Mouse (Mus musculus): ENCODE results near the gene Olfr1338.
A peak's percentile ranks its signal among the peaks of the same experiment; 100 is the strongest.
"Not testable (repeated sequence)": the region's sequence is repeated elsewhere in the genome, so short reads cannot be mapped to it uniquely, and the experiment has no call there.

Gene Olfr1338

GRCm38 (mm10) chr4:118758637-118759036 is at the start of gene Olfr1338:
TSS of gene Olfr1338 (minus strand) at chr4:118758737.
- DNase-seq (ENCODE audit: low read depth), result no peak

GRCm38 (mm10) chr4:118792796-118793195 is 34.3 kb upstream of the Olfr1338 start:
- DNase-seq (ENCODE audit: low read depth), result not testable (repeated sequence)

- no peak for DNase-seq (ENCODE audit: low read depth)
Observed at GRCm38 (mm10) chr4:118782486-118782885, 23.9 kb upstream of the Olfr1338 start, which contains the start of gene Olfr1337. TSS of gene Olfr1337 (minus strand) at chr4:118782586.

GRCm38 (mm10) chr4:118741881-118742280 is 16.7 kb downstream of the Olfr1338 start:
- DNase-seq (ENCODE audit: low read depth), result no peak

- DNase-seq (ENCODE audit: low read depth), result no peak
Observed at GRCm38 (mm10) chr4:118740988-118741698, 17.4 kb downstream of the Olfr1338 start.

GRCm38 (mm10) chr4:118739574-118739973 is 19.0 kb downstream of the Olfr1338 start:
- DNase-seq (ENCODE audit: low read depth), result no peak

DNA sequence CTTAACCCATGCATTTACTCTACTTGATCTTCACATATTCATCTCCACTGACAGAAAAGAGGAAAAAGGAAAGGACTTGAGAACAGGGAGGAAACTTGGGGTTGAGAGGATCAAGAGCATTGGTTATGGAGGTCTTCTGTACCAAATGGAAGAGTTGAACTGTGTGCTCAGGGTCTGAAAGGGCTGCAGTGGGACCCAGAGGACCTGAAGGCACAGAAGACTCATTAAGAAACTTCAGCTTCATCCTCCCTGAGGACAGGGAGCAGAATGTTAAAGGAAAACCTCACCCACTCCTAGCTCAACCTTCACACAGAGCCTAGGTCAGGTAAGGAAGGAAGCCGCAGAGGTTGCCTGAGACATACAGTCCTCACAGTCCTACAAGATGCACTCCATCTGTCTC is 26.7 kb downstream of the Olfr1338 start, which contains the start of gene Olfr1339:
Gene Olfr1339 (plus strand): TSS at position 301 of the 400 bp plus-strand sequence.
- DNase-seq (ENCODE audit: low read depth), result no peak

DNA sequence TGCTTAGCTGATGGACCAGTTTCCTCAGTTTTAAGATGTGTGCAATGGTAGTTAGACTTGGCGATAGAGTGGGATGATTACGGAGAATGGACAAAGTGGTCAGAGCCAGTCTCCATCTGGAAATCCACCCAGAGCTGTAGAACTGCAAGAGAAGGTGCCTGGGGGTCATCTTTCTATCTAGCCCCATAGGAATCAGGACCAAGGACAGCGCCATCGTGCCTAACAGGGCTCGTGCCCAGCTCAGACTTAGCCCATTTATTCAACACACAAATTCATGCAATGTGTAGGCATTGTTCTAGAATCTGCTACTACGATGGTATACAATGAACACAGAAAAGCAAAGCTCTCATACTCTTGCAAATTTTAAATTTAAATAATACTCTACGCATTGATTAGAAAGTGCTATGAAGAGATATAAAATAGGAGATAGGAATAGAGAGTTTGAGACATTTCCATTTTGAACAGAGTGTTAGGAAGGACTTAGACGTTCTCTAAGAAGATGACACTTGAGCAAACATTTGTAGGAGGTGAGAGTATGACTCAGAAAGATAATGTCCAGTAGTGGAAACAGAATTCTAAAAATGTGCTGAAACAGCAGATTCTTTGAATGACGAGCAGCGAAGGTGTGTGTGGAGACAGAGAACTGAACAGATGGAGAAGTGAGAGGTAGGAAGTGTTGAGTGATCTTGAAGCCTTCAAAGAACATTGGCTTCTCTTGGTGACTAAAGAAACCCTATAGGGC is 36.6 kb downstream of the Olfr1338 start:
- peak; percentile 10 for DNase-seq (ENCODE audit: low read depth)

- DNase-seq (ENCODE audit: low read depth), result no peak
Observed at GRCm38 (mm10) chr4:118719838-118720237, 38.7 kb downstream of the Olfr1338 start, which contains the start of gene Olfr1340. TSS of gene Olfr1340 (plus strand) at chr4:118720138.

DNA sequence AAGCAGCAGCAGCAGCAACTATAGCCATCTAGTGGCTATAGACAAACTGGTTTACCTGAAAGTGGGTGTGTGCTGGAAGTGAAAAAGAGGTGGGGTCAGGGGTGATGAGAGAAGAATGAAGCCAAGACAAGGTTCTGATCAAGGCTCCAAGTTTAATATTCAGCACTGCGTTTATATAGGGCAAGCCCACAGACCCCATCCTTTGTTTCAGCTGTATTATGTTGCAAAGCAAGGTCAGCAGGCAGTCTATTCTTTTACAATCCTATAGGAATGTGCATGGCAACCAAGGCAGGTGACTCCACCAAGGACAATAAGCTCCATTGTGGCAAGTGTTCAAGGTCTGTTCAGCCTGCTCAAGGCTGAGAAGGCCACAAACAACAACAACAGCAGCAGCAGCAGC is 46.9 kb downstream of the Olfr1338 start:
- DNase-seq (ENCODE audit: low read depth), result no peak

GRCm38 (mm10) chr4:118708086-118708485 is 50.5 kb downstream of the Olfr1338 start:
- no peak for DNase-seq (ENCODE audit: low read depth)

GRCm38 (mm10) chr4:118703223-118703622 is 55.3 kb downstream of the Olfr1338 start, which contains the start of gene Olfr1341:
TSS of gene Olfr1341 (plus strand) at chr4:118703523.
- DNase-seq (ENCODE audit: low read depth), result no peak
